Mouse (Mus musculus) macrophage (primary cell): ENCODE results near the gene Mpc1. TPM values are rescaled to one million over a fixed set of nuclear protein-coding genes. Genes with fewer than 3 reads are reported as not detected.
"Not testable (repeated sequence)": the region's sequence is repeated elsewhere in the genome, so short reads cannot be mapped to it uniquely, and the experiment has no call there.

Experiments
- H3K27ac ChIP-seq: fragments of 350-480 bp; formaldehyde crosslinking; 2 replicates; pipeline ENCODE4 v1.9.0; 2021
- H3K36me3 ChIP-seq: fragments of 350-480 bp; formaldehyde crosslinking; 2 replicates; pipeline ENCODE4 v1.9.0; 2021; ENCODE audit errors: inconsistent target
- H3K4me3 ChIP-seq: fragments of 350-480 bp; formaldehyde crosslinking; 2 replicates; pipeline ENCODE4 v1.9.0; 2021; ENCODE audit errors: inconsistent target
- H3K79me2 ChIP-seq: fragments of 350-480 bp; formaldehyde crosslinking; 2 replicates; pipeline ENCODE4 v1.9.0; 2021; ENCODE audit errors: inconsistent target
- WGBS: methylation state at CpG from one replicate; pipeline ENCODE4 v1.1.7; 2026; ENCODE audit warnings: inconsistent platforms; ENCODE audit not compliant: missing documents; 5-methylcytosine and 5-hydroxymethylcytosine counted together
- polyA plus RNA-seq: library from polyadenylated mRNA; stranded (reverse); fragments of 250-400 nt; gene quantifications from 3 replicates; pipeline ENCODE4 v1.2.4, GENCODE M21; 2018; ENCODE audit warnings: inconsistent platforms

Mpc1 gene
- polyA plus RNA-seq, 1 experiment from 2014 or later: 456 TPM

- H3K4me3 ChIP-seq: no peak overlapping the region
Measured at GRCm38 (mm10) chr17:8295825-8296224, 13.1 kb downstream of the Mpc1 start.

GRCm38 (mm10) chr17:8296313-8296844 is 13.7 kb downstream of the Mpc1 start:
- no peak overlapping the region for H3K4me3 ChIP-seq
- peaks cover 33% of the 10 kb centered on the region; the same call in 1 of the 2 replicates for H3K79me2 ChIP-seq
- H3K27ac ChIP-seq: no peak overlapping the region
- H3K36me3 ChIP-seq: peaks cover 25% of the 10 kb centered on the region
- 58% methylated on average over 9 of the region's 9 CpGs for WGBS

More at GRCm38 (mm10) chr17:8295825-8296224, 13.1 kb downstream of the Mpc1 start:
- H3K36me3 ChIP-seq: peaks cover 25% of the 10 kb centered on the region
- no peak overlapping the region for H3K27ac ChIP-seq
- H3K79me2 ChIP-seq: peaks cover 39% of the 10 kb centered on the region; the same call in 1 of the 2 replicates

GRCm38 (mm10) chr17:8297746-8298145 is 15.0 kb downstream of the Mpc1 start:
- Histone ChIP-seq H3K4me3 (no peak overlapping the region), H3K36me3 (peaks cover 25% of the 10 kb centered on the region), H3K27ac (no peak overlapping the region), H3K79me2 (peaks cover 20% of the 10 kb centered on the region; the same call in 1 of the 2 replicates)
- WGBS: 97% methylated on average over 5 of the region's 5 CpGs

GRCm38 (mm10) chr17:8298281-8298680 is 15.6 kb downstream of the Mpc1 start:
- WGBS: 100% methylated on average over 2 of the region's 2 CpGs
- peaks cover 14% of the 10 kb centered on the region; the same call in 1 of the 2 replicates for H3K79me2 ChIP-seq
- peaks cover 22% of the 10 kb centered on the region for H3K36me3 ChIP-seq
- no peak overlapping the region for H3K4me3 ChIP-seq
- H3K27ac ChIP-seq: no peak overlapping the region

GRCm38 (mm10) chr17:8299524-8299923 is 16.8 kb downstream of the Mpc1 start:
- Histone ChIP-seq H3K27ac (no peak overlapping the region), H3K79me2 (peaks cover 2% of the 10 kb centered on the region; the same call in 1 of the 2 replicates), H3K4me3 (no peak overlapping the region), H3K36me3 (peaks cover 14% of the 10 kb centered on the region)

- Histone ChIP-seq H3K36me3 (peaks cover 10% of the 10 kb centered on the region; the same call in 1 of the 2 replicates), H3K27ac (no peak overlapping the region), H3K4me3 (no peak overlapping the region), H3K79me2 (no peaks in the 10 kb centered on the region)
- 88% methylated on average over 4 of the region's 4 CpGs for WGBS
Measured at GRCm38 (mm10) chr17:8301515-8301914, 18.8 kb downstream of the Mpc1 start.

- H3K4me3 ChIP-seq: no peak overlapping the region
- H3K36me3 ChIP-seq: peaks cover 5% of the 10 kb centered on the region; the same call in 1 of the 2 replicates
- H3K79me2 ChIP-seq: no peaks in the 10 kb centered on the region
- WGBS: 44% methylated on average over 7 of the region's 7 CpGs
- no peak overlapping the region; the same call in 1 of the 2 replicates for H3K27ac ChIP-seq
Measured at GRCm38 (mm10) chr17:8302772-8303438, 20.2 kb downstream of the Mpc1 start.

- Histone ChIP-seq H3K36me3 (no peaks in the 10 kb centered on the region), H3K79me2 (no peaks in the 10 kb centered on the region), H3K4me3 (no peak overlapping the region), H3K27ac (no peak overlapping the region)
- 91% methylated on average over 5 of the region's 5 CpGs for WGBS
Measured at GRCm38 (mm10) chr17:8303671-8304070, 21.0 kb downstream of the Mpc1 start.

GRCm38 (mm10) chr17:8305801-8306200 is 23.1 kb downstream of the Mpc1 start:
- Histone ChIP-seq H3K27ac (peak overlapping the region; percentile 79), H3K36me3 (no peaks in the 10 kb centered on the region), H3K4me3 (no peak overlapping the region), H3K79me2 (no peaks in the 10 kb centered on the region)
- 71% methylated on average over 3 of the region's 3 CpGs for WGBS

- Histone ChIP-seq H3K4me3 (peak within 1 kb of the TSS; percentile 69), H3K79me2 (peaks cover 50% of the 10 kb centered on the region), H3K27ac (peak within 1 kb of the TSS; percentile 96), H3K36me3 (peaks cover 6% of the 10 kb centered on the region; the same call in 1 of the 2 replicates)
- under 1% methylated on average over 41 of the region's 54 CpGs for WGBS
Measured at GRCm38 (mm10) chr17:8310838-8311614, 28.3 kb downstream of the Mpc1 start, which contains the start of gene Sft2d1. Gene Sft2d1, plus strand, starts transcription at chr17:8311102.

GRCm38 (mm10) chr17:8311751-8312150 is 29.0 kb downstream of the Mpc1 start:
- 3% methylated on average over 3 of the region's 3 CpGs for WGBS
- Histone ChIP-seq H3K36me3 (peaks cover 6% of the 10 kb centered on the region; the same call in 1 of the 2 replicates), H3K79me2 (peaks cover 57% of the 10 kb centered on the region), H3K27ac (peak overlapping the region; percentile 91), H3K4me3 (peak overlapping the region; percentile 69)

- H3K4me3 ChIP-seq: no peak overlapping the region
- peaks cover 16% of the 10 kb centered on the region; the same call in 1 of the 2 replicates for H3K36me3 ChIP-seq
- peaks cover 79% of the 10 kb centered on the region for H3K79me2 ChIP-seq
- WGBS: 80% methylated on average over 3 of the region's 3 CpGs
- H3K27ac ChIP-seq: no peak overlapping the region
Measured at GRCm38 (mm10) chr17:8313976-8314375, 31.3 kb downstream of the Mpc1 start.

GRCm38 (mm10) chr17:8316251-8316650 is 33.5 kb downstream of the Mpc1 start:
- H3K4me3 ChIP-seq: no peak overlapping the region
- 100% methylated on average over 1 of the region's 1 CpGs for WGBS
- H3K27ac ChIP-seq: no peak overlapping the region
- peaks cover 20% of the 10 kb centered on the region; the same call in 1 of the 2 replicates for H3K36me3 ChIP-seq
- peaks cover 100% of the 10 kb centered on the region for H3K79me2 ChIP-seq

- Histone ChIP-seq H3K79me2 (peaks cover 43% of the 10 kb centered on the region), H3K36me3 (peaks cover 65% of the 10 kb centered on the region)
- not testable (repeated sequence) for H3K27ac ChIP-seq, H3K4me3 ChIP-seq
- WGBS: 100% methylated on average over 2 of the region's 11 CpGs
Measured at GRCm38 (mm10) chr17:8326877-8327276, 44.2 kb downstream of the Mpc1 start.
